Mouse (Mus musculus) inflammation-experienced regulatory T-cells, adult 6 months (primary cell): ENCODE measurements around the gene Zdhhc3. TPM values are rescaled to one million over a fixed set of nuclear protein-coding genes. Genes with fewer than 3 reads are reported as not detected.

ENCODE experiments used
- ATAC-seq: one replicate; pipeline ENCODE4 v1.8.0; 2017
- polyA plus RNA-seq, 3 experiments: library from polyadenylated mRNA; unstranded; fragments of 100-300 nt; shearing (Covaris generic); gene quantifications; one replicate each; pipeline ENCODE4 v1.2.1; 2017

Zdhhc3 gene
- polyA plus RNA-seq, 3 experiments from 2014 or later, result 11.4 to 18.2 (median 12.4) TPM

GRCm38 (mm10) chr9:123113931-123114330 is 926 bp upstream of the Zdhhc3 start:
- no peak for ATAC-seq

DNA sequence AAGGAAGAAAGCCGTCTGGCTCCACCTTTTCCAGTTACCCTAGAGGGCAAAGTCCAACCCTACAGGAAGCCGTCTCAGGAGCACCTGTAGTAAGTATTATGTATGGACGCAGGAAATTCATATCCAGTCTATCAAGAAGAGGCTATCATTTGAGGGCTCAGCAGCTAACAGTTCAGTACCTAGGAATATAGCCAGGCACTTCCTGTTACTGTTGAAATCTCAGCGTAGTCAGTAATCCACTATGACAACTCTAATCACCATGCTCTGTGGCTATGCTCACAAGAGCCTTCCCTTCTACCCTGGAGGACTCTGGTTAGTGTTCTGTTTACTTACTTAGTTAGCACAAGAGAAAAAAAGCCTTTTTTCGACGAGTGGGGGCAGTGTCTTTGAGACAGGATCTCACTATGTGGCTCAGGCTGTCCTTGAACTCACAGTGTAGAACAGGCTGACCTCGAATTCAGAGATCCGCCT is 1.2 kb downstream of the Zdhhc3 start:
- ATAC-seq, result no peak

GRCm38 (mm10) chr9:123109188-123109587 is 3.8 kb downstream of the Zdhhc3 start:
- no peak for ATAC-seq

DNA sequence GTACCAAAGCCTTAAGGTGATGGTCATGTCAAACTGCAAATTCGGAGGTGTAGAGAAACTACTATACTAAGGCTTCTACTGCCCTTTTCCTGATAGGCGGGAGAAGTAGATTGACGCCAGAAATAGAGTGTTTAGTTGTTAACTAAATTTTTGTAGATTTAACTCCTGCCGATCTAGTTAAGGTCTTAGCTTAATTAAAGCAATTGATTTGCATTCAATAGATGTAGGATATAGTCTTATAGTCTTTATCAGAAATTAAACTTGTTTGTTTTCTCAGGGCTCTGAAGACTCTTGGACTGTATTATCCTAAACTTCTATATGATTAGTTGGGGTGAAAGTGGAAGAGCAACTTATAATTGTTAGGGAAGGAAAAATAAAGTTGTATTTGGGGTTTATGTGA is 5.8 kb downstream of the Zdhhc3 start:
- peak; percentile 98 for ATAC-seq

DNA sequence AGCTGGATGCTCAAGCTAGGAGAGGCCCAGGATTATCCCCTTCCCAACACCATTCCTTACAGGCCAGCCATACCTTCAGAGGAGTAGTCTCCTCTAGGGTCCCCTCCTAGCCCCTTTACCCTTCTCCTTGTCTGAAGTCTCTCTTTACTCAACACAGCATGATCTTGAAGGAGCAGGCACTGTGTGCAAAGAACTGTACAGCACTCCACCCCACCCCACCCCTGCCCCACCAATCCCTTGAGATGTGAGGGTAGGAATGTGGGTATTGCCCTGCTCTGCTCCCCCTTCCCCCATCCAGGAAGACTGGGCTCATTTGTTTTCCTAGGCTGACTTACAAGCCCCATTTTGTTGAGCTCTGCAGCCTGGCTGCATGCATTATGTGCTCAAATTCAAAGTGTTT is 8.6 kb downstream of the Zdhhc3 start:
- ATAC-seq, result no peak

GRCm38 (mm10) chr9:123103425-123103824 is 9.6 kb downstream of the Zdhhc3 start:
- no peak for ATAC-seq

- ATAC-seq, result no peak
Measured at GRCm38 (mm10) chr9:123099631-123100455, 13.2 kb downstream of the Zdhhc3 start.

DNA sequence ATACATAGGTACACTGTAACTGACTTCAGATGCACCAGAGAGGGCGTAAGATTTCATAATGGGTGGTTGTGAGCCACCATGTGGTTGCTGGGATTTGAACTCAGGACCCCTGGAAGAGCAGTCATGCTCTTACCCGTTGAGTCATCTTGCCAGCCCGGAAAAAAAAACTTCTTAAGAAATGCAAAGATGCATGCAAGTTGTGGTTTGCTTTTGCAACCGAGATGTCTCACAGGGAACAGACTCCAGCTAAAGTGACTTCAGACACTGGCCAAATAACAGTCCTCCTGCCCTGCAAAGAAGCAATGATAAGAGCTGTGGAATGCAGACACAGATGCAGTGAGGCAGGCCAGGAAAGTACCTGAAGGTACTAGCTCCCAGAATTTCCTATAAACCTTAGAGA is 22.2 kb downstream of the Zdhhc3 start:
- no peak for ATAC-seq

- no peak for ATAC-seq
Measured at GRCm38 (mm10) chr9:123087558-123087957, 25.4 kb downstream of the Zdhhc3 start.

GRCm38 (mm10) chr9:123085373-123085772 is 27.6 kb downstream of the Zdhhc3 start:
- no peak for ATAC-seq

DNA sequence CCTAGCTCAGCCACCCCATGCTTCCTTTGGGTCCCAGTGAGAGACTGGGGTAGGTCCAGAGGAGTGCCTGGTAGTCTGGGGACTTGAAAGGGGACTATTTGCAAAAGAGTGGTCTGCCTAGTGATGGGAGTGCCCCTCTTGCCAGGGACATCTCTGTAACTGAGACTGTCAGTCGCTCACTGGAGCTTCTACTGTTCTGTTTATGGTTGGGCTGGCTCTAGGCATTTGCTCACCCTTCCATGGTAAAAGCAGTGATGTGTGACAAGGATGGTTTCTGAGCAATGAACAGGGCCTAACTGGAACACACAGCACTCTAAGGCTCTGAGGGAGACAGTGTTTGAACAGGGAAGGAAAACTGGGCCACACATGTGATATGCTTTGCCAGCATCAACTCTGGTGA is 32.2 kb downstream of the Zdhhc3 start:
- no peak for ATAC-seq

DNA sequence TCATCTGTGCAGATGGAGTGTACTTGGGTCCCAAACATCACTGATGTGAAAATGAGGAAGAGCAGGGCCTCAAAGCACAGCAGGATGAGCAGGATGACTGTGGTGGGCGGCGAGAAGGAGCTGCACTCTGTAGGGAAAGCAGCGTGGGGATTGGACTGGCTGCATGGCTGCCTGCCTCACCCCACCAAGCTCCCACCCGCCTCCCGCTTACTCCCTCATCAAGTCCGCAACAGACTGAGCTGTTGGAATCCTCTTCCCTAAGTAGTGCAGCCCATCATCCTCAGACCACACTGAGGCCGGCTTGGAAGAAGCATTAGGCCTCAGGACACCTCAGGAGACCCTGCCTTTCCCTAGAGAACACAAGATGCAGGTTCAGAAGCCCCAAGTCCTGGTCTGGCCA is 32.6 kb downstream of the Zdhhc3 start:
- ATAC-seq, result no peak

DNA sequence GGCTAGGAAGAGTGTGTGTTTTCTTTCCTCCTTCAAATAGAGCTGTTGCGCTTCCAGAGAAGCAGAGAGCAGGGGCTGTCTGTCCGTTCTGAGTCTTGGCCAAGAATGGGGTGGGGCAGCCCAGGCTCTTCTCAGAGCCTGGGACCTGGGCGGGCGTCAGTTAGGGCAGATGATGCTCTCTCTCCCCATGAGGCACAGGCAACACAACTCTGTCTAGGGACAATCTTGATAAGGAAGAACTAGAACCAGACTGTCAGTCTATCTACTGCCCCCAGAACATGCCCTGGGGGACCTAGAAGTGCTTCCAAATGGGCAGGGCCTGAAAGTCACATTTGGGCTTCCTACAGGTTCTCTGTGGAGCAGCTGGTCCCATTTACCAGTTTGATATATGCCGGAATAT is 33.9 kb downstream of the Zdhhc3 start:
- ATAC-seq, result no peak

DNA sequence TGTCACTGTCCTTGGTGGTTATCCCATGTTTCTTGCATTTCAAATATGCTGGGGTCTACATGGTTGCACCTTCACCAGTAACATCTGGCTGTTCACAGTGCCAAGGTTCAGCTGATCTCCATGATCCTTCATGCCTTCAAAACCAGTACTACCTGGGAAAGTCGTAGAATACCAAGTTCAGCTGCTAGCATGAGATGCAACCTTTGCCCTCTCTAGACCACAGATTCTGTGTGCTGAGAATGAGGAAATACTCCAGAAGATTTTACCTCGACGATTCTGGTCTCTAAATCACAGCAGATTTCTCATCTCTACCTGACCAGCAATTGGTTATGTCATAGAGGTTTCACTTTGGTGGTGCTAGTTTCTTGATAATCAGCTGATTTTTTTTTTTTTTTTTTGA is 52.8 kb downstream of the Zdhhc3 start:
- no peak for ATAC-seq

DNA sequence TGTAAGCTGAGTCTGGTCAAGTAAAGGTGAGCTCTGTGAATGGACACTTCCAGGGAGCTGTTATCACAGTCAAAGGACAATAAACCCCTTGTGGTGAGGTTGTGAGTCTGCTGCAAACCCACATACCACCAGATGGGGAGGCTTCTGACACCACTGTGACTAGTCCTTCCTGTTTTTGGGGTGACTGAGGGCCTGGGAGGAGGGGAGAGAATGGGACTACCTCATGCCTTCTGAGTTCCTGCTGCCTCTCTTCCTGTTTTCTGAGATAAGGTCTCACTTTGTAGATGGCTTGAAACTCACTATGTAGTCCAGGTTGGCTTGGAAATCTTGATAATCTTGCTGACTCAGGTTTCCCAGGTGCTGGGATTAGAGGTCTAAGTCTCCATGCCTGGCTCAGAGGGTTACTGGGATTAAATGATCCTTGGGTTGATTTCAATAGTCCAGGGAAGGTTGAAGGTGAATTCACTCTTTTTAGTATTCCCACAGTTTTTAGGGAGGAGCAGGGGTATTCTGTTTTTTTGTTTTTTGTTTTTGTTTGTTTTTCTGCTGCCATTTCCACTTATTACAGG is 54.2 kb downstream of the Zdhhc3 start:
- peak; percentile 96 for ATAC-seq

DNA sequence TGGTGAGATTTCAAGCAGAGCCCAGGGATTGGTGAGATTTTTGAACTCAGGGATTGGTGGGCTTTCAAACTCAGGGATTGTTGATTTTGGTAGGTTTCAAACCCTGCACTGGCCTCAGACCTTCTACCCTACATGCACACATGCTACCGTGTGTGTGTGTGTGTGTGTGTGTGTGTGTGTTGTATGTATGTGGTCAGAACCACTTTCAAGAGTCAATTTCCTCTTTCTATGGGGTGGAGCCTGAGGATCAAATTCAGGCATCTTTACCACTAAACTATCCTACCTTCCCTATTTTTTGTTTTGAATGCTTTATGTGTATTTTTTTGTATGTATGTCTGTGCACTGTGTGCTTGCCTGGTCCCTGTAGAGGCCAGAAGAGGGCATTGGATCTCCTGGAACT is 65.3 kb downstream of the Zdhhc3 start:
- no peak for ATAC-seq

- no peak for ATAC-seq
Measured at GRCm38 (mm10) chr9:123034426-123034825, 78.6 kb downstream of the Zdhhc3 start, which contains the start of gene Tgm4. Gene Tgm4 (plus strand): TSS chr9:123034726.

DNA sequence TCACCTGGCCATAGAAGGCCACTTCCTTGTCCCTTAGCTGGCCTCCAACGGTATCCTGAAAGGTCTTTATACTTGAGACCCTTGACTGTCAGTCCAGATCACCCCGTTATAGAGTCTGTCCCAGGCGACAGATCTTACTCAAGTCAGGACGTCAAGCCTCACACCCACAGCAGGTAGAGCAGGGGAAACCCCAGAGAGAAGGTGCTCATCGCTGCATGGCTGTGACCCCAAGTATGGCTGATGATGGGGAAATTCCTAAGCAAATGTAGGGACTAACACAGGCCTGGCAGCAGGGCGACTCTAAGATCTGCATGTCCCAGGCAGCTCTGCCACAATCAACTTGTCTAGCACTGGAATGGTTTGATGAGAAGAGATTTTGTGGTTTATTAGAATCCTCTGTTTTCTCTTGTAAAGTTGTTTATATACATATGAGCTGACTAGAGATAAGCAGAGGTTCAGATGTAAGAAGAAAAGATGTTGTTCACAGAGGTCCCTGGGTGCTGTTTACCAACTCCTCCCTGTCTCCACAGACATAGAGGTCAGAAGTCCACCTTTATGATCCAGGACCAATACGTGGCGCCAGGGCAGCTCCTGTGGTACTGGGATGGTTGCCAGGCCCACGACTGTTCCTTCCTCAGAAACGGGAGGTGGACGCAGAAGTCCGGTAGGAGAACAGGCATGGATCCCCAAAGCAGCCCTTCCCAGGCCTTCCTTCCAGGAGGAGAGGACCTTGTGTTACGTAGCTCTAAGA is 81.3 kb downstream of the Zdhhc3 start:
- ATAC-seq, result peak; percentile 70

- ATAC-seq, result no peak
Measured at GRCm38 (mm10) chr9:123024201-123024600, 88.8 kb downstream of the Zdhhc3 start.

DNA sequence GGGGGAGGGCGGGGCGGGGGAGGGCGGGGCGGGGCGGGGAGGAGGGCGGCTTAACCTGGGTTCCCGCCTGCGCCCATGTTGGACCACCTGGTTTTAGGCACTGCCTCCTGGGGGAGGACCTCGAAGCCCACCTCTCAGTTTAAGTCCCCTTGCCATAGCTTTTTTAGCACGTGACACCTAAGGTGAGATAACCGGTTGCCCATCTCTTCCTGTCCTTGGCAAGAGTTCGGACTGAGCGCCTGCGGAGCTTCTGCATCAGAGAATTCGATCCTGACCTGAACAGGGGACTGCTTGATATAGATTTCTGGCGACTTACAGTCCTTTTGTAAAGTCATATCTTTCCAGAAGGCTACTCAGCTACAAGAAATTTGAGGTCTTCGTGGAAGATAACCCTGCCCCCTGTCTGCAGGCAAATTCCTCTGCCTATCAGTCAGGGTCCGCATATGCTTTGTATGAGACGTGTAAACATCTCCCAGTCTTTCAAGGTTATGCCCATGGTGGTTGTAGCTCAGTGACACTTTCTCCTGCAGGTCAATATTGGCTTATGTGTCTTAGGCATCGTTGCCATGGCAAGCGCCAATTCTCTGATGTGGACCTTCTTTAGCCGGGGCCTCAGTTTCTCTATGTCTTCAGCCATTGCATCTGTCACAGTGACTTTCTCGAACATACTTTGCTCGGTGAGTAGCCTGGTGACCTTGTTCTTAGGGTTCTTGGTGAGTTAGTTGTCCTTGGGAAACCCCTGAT is 91.2 kb downstream of the Zdhhc3 start:
- ATAC-seq, result no peak

GRCm38 (mm10) chr9:123020995-123021631 is 91.9 kb downstream of the Zdhhc3 start, which contains the start of gene Tmem42:
Gene Tmem42 (plus strand): TSS chr9:123021326.
- peak; percentile 91 for ATAC-seq
